ENCODE assay signal across 21 mouse cellular contexts in genomic region chr17:30800261-30800985, GRCm38 (mm10).
"Had no signal": no experiment of that assay in that cellular context is flagged by ENCODE, and none has a peak within 500 bp of the region (broad histone marks: within the 10 kb centered on the region; RNA-seq: fewer than 3 reads in every experiment).

No protein-coding gene starts in this region.

- H3K9ac ChIP-seq: heart, embryonic 12.5 days; hindbrain, embryonic 12.5 days; hindbrain, embryonic 14.5 days; intestine, embryonic 15.5 days; limb, embryonic 13.5 days; limb, embryonic 15.5 days; liver, embryonic 12.5 days; liver, embryonic 14.5 days had no signal

- H3K4me1 ChIP-seq: heart, embryonic 12.5 days; intestine, embryonic 15.5 days; limb, embryonic 13.5 days; limb, embryonic 15.5 days; liver, embryonic 12.5 days had no signal

- H3K36me3 ChIP-seq: heart, embryonic 12.5 days; hindbrain, embryonic 10.5 days; hindbrain, embryonic 12.5 days; intestine, embryonic 15.5 days; limb, embryonic 13.5 days; limb, embryonic 15.5 days; liver, embryonic 12.5 days had no signal

- DNase-seq: gastrocnemius, adult 2 months; gastrocnemius, postnatal 10 days; gastrocnemius, postnatal 25 days; heart, postnatal 10 days; heart, postnatal 4 days; kidney, adult 18-20 months; kidney, adult 8-10 months; kidney, postnatal 14 days; kidney, postnatal 36 days; layer of hippocampus, adult 9-11 months; layer of hippocampus, postnatal 36 days; left cerebral cortex, postnatal 4 days had no signal

- H3K27ac ChIP-seq: gastrocnemius, adult 2 months; hindbrain, embryonic 10.5 days; hindbrain, embryonic 12.5 days; hindbrain, embryonic 14.5 days; intestine, embryonic 15.5 days; limb, embryonic 13.5 days; limb, embryonic 15.5 days; liver, embryonic 12.5 days; liver, embryonic 14.5 days had no signal

- H3K27me3 ChIP-seq: heart, embryonic 12.5 days; hindbrain, embryonic 12.5 days; intestine, embryonic 15.5 days; liver, embryonic 12.5 days had no signal

- H3K9me3 ChIP-seq: heart, embryonic 12.5 days; hindbrain, embryonic 12.5 days; intestine, embryonic 15.5 days; limb, embryonic 15.5 days; liver, embryonic 12.5 days had no signal

- H3K4me3 ChIP-seq: gastrocnemius, adult 2 months; heart, embryonic 12.5 days; hindbrain, embryonic 10.5 days; hindbrain, embryonic 12.5 days; intestine, embryonic 15.5 days; limb, embryonic 13.5 days; limb, embryonic 15.5 days; liver, embryonic 12.5 days had no signal
